Mouse (Mus musculus) bone marrow macrophage, adult 2 months (primary cell): ENCODE measurements at regions not wholly inside any gene's neighbourhood (a gene's known extent, or its start where the extent isn't known, plus 50 kb on each side); places are given as distances from the start of the nearest gene placed in this dataset.

ENCODE experiments used
- CTCF ChIP-seq: IDR thresholded peaks from 2 replicates; pipeline ENCODE4 v1.5.1; 2012; ENCODE audit warnings: low read depth, mild to moderate bottlenecking, low read length, moderate library complexity
- POLR2A ChIP-seq: IDR thresholded peaks from 2 replicates; pipeline ENCODE4 v1.6.1; 2012; ENCODE audit warnings: mild to moderate bottlenecking, low read depth, low read length, borderline replicate concordance

DNA sequence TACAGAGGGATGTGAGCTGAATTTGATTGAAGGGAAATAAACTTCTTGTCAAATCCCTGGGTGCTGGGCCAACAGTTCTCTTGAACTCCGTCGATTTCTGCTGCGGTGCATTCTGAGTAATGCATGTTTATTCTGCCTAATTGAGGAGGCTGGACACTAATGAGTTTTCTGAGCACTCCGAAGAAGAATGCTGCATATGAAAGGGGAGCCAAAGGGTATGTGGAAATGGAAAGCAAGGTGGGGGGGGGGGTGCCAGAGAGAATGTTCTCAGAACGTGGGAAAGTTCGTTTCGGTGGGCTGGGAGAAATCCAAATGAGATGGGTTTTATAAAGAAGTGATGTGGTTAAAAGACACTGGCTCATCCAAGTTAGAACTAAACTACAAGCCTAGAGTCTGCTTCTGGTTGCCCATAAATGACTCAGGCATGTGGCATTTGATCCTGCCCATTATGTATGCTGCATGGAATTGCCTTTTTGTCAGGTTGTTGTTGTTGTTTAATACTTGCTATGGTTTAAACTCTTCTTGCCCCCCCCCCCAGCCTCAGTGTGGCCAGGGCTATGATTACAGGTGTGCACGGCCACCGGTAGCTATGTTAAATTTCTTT is 455.7 kb upstream of the Smim15 start:
- TF ChIP-seq POLR2A = no peak
- TF ChIP-seq CTCF = no peak
